Mouse (Mus musculus) liver, postnatal 0 days (tissue): ENCODE measurements around the gene Zcrb1.

Source experiments
- CTCF ChIP-seq: sonication (generic); IDR thresholded peaks from 2 replicates; pipeline ENCODE4 v1.5.1; 2016; ENCODE audit warnings: antibody characterized with exemption, low read depth
- EP300 ChIP-seq: IDR thresholded peaks from 2 replicates; pipeline ENCODE4 v1.6.1; 2016; ENCODE audit warnings: antibody characterized with exemption, low read depth, mild to moderate bottlenecking

DNA sequence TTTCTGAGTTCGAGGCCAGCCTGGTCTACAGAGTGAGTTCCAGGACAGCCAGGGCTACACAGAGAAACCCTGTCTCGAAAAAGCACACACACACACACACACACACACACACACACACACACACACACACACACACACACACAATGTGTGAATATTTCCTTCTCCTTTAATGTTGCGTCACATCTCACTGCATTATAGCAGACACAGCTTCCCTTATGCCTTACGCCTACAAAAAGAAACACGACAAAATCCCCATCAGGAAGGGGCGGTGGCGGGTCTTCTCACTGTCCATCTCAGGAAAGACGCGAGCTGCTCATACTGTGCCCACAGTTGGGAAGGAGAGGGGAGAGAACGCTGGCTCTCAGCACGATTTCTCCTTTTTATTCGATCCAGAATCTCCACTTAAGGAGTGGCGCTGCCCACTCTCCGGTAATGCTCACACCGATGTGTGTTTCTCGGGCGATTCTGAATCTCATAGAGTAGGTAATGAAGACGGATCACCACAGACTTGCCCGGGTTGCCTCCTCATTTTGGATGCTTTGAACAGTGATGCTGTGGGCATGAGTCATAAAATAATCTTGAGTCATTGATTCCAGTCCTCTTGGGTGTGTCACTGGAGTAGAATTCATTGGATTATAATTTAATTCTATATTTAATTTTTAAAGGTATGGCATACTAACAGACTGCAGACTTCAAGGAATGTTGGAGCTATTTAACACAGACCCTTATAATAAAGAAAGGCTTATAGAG, 39.6 kb downstream of the Zcrb1 start:
- no peak for TF ChIP-seq CTCF
- no peak for TF ChIP-seq EP300
